Mouse (Mus musculus) kidney, postnatal 14 days (tissue): ENCODE data around the gene Ulk4.
A peak's percentile ranks its signal among the peaks of the same experiment; 100 is the strongest.

ENCODE experiments used
- DNase-seq: peaks from one replicate; pipeline ENCODE4 v3.0.0; 2022; ENCODE audit warnings: mixed read lengths

Ulk4 gene

DNA sequence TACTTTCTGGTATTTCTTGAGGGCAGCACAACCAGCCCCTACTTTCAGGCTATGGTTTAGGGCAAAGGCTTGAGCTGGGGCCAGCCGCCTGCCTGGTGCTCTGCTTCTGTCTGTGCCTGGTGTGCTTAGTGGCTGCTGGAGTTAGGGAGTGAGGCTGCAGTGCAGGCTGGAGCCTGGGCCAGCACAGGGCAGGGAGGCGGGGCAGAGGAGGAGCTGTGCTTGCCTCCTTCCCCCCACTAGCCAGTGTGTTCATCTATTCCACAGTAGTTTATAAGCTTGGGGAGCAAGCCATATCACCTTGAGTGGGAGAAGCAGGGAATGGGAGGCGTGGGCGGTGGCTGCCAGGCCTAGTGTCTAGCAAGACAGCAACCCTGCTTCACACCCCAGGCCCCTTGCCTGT is 313.9 kb downstream of the Ulk4 start:
- peak; percentile 33 for DNase-seq

GRCm38 (mm10) chr9:120961969-120962700 is 314.9 kb downstream of the Ulk4 start:
- peak; percentile 71 for DNase-seq

- no peak for DNase-seq
These were observed 315.5 kb downstream of the Ulk4 start for GRCm38 (mm10) chr9:120961466-120961865.

- no peak for DNase-seq
These were observed 316.4 kb downstream of the Ulk4 start for GRCm38 (mm10) chr9:120960611-120961010.

- DNase-seq, result no peak
These were observed 317.8 kb downstream of the Ulk4 start for GRCm38 (mm10) chr9:120959225-120959624.

DNA sequence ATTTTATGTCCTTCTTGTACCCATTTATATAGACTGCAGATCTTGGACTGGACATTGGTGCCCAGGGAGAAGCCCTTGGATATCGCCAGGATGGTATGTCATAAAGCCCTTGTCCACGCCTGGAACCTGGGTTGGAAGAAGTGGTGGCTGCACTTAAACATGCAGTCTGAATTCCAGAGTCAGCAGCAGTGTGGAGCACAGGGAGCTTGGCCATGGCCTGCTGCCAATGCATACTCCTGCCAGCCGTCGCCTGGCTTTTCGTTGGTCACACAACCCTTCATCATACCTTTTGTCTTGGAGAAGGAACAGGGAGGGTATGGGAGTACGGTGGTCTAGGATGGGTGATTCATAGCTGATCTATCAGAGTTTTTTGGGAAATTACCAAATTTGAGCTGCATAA is 318.4 kb downstream of the Ulk4 start:
- DNase-seq, result no peak

DNA sequence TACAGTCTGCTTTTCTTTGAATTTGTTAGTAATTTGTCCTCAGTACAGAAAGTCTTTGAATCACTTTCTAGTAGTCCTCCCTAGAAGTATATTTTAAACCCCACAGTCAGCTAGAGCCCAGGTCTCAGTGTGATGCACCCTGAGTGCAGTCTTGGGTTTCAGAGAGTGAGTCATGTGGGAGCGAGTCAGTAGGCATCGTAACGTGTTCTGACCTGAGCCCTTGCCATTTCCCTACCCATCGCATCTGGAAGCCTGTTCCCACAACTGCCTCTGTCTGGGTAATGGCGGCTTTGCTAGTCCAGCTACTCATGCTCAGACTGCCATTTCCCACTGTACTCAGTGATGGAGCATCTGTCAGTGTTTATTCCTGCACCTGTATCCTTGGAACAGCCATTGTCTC is 318.9 kb downstream of the Ulk4 start:
- no peak for DNase-seq

DNA sequence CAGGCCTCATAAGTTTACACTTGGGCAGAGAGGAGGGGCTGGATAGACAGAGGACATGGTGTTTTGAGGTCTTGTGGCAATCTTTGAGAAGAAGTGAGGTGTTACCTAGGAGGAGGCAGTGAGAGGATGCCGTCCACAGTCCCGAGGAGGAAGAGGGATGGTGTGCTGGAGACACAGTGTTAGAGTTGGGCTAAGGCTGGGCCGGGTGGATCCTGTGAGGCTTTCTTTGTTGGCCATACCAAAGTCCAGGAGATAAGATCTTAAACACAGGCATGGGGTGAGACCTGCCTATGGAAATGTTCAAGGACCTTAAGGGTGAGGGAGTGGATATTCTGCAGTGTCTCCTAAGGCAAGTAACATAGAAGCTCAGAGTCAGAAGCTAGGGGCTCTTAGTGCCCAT is 325.1 kb downstream of the Ulk4 start:
- no peak for DNase-seq

DNA sequence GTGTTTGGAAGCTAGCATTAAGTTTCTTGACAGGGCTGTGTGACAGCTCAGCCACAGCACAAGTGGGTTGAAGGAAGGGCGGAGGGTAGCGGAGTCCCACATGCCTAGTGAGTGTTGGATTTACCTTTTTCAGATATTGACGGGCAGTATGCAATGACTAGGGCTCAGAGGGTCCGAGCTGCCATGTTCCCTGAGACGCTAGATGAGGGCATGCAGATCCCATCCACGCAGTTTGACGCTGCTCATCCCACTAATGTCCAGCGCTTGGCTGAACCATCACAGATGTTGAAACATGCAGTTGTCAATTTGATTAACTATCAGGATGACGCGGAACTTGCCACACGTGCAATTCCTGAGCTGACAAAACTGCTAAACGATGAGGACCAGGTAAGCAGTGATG is 326.2 kb downstream of the Ulk4 start:
- DNase-seq, result no peak

- no peak for DNase-seq
These were observed 328.2 kb downstream of the Ulk4 start for GRCm38 (mm10) chr9:120948832-120949231.

DNA sequence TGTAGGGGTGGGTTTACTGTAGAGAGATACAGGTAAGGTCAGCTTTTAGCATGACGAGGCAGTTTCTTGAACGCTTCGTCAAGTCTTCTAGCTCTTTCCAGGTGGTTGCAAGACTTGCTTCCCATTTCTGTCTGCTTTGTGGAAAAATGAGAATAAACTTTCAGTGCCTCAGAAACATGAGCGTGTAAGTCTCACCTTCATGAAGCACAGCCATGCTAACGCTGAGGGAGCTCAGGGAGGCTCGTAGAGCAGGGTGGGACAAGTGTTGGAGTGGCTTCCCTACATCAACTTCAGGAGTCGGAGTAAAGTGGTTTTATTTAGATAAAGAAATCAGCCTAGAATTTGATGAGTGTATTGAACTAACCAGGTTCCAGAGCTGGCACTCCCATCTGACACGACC is 330.9 kb downstream of the Ulk4 start:
- no peak for DNase-seq

- DNase-seq, result no peak
These were observed 332.8 kb downstream of the Ulk4 start for GRCm38 (mm10) chr9:120944211-120944610.

DNA sequence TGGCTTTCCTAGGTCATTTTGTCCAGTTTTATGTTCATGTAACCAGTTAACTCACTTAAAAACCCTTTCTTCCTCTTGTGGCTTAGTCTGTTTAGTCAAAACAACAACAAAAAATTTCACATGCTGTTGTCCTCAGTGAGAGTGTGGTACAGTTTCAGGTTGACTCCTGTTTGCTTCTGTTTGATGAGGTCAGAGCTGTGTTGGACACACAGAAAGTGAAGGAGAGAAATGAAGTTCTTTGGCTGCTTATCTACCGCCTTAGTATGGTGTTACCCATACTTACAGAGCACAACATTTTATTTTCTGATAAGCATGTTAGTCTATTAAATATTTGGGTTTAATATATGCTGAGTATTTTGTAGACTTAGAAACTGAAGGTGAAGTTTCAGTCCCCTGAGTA is 333.2 kb downstream of the Ulk4 start:
- DNase-seq, result no peak

GRCm38 (mm10) chr9:120940858-120941257 is 336.1 kb downstream of the Ulk4 start:
- DNase-seq, result no peak

GRCm38 (mm10) chr9:120936351-120936750 is 340.6 kb downstream of the Ulk4 start:
- peak; percentile 75 for DNase-seq

- no peak for DNase-seq
These were observed 341.4 kb downstream of the Ulk4 start for GRCm38 (mm10) chr9:120935634-120935922.

GRCm38 (mm10) chr9:120934821-120935633 is 342.0 kb downstream of the Ulk4 start:
- DNase-seq, result peak; percentile 43

DNA sequence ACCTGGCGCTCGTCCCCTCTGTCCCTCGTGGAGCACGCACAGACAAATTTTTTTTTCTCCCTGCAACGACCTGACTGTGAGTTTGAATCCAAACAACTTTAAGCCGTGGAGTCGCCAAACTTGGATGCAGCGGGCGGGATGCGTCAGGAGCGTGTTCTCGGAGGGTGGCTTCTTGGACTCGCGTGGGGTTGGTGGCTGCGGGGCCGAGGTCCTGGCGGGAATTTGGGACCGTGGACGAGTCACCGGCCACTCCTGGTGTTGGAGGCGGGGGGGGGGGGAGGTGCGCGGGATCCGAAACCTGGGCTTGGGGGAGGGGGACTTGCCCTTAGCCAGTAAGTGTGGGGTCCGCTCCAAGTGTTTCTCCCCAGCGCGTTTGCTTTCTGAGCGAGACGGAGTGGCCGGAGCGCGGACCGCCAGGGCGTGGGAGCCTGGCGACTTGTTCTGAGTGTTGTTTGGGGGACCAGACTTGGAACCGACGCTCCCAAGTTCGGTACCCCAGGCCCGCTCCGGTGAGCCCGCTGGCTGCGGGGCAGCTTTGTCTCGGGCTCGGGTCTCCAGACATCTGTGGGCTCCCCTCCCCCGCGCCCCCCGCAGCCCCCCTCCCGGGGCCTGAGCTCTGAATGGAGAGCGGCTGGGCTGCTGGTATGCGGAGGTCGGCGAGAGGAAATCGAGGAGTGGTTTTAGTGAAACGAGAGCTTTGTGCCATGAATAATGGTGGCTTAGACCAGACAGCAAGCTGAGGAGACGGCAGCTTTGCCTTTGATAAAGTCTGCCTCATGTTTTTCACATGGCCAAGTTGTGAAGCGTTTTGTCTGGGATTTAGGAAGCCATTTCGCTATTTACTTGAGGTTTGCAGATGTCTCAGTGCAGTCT is 342.9 kb downstream of the Ulk4 start:
- peak; percentile 68 for DNase-seq

DNA sequence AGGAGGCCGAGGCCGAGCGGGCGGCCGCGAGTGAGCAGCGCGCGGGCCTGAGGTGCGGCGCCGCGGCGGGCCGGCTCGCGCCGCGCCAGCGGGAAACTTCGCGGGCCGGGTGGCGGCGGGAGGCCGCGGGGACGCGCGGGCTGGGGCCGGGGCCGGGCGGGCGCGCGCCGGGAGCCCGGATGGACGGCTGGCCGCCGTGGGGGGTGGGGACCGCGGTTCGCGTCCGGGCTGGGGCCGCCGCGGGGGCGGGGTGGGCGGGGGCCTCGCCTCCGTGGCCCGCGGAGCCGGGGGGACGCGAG is 343.5 kb downstream of the Ulk4 start:
- DNase-seq, result no peak

- DNase-seq, result peak; percentile 98
These were observed 344.0 kb downstream of the Ulk4 start for GRCm38 (mm10) chr9:120932797-120933586.

DNA sequence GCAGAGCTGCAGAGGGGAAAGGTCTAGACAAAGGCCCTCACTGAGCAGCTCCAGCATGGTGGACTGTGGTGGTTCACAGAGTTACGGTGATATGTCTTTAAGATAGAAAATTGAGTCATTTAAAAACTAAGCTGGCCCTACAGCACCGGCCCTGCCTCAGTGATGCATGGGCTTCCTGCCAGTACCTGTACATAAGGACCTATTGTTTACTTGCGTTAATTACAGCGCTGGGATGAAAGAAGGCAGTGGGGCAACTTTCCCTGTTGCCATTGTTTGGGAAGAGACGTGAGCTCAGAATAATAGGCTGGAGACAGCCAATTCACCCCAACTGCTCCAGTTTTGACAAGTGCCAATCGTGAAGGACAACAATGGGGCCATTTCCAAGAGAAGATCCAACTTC is 344.6 kb downstream of the Ulk4 start:
- no peak for DNase-seq

GRCm38 (mm10) chr9:120930811-120931210 is 346.2 kb downstream of the Ulk4 start:
- peak; percentile 33 for DNase-seq

DNA sequence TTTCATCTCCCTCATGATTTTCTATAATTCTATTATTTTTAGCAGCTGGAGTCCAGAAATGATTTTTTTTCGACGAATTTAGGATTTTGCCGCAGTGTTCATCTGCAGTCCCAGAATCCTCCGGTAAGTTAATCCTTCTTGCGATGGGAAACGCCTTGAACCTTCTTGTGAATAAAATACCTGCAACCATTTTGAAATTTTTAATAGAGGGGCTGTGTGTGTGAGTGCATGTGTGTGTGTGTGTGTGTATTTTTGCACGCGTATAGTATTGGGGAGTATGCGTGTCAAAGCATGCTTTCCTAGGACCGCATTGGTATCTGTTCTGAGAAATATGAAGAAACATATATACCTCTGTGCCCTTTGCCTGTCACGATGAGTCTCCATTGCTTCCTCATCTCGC is 347.0 kb downstream of the Ulk4 start:
- no peak for DNase-seq
